Mouse (Mus musculus): ENCODE data around the gene Snrk. TPM values are rescaled to one million over a fixed set of nuclear protein-coding genes. Genes with fewer than 3 reads are reported as not detected.

Snrk gene
- polyA plus RNA-seq, 1 experiment from 2014 or later, result 73.4 TPM

DNA sequence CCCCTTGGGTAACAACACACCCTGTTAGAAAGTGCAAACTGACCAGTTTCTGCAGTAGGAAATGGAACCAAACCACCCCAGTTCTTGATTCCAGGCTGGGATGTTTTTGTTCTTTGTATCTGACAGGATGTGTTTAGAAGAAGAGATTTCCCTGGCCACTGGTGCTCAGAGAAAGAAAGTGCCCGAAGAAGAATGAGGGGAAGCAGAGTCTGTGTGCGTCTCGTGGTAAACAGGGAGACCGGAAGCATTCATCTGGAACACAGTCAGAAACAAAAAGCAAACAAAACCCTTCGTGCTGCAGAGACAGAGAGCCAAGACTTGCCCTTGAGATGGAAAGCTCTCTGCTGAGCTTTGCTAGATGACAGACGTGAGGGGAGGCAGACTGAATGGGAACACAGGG, 32.0 kb upstream of the Snrk start:
- H3K27me3 ChIP-seq (replicated peaks; ENCODE audit: control insufficient read depth, insufficient read depth, low read length), result no peaks in the 10 kb centered on the region
- H3K9me3 ChIP-seq (ENCODE audit: control insufficient read depth, low read length), result no peaks in the 10 kb centered on the region
- peaks cover 4% of the 10 kb centered on the region; the same call in 1 of the 2 replicates for H3K4me1 ChIP-seq (replicated peaks; ENCODE audit: control insufficient read depth, insufficient read depth, low read length)
- H3K4me3 ChIP-seq (replicated peaks; ENCODE audit: low read length), result no peak overlapping the region
- no peak overlapping the region for H3K9ac ChIP-seq (replicated peaks; ENCODE audit: low read depth, low read length)
- no peaks in the 10 kb centered on the region for H3K36me3 ChIP-seq (ENCODE audit: control insufficient read depth, insufficient read depth)
- H3K27ac ChIP-seq (ENCODE audit: low read length), result peak overlapping the region; percentile 6; the same call in 1 of the 2 replicates
- ATAC-seq, result no peak
- WGBS, result 20% methylated on average over 6 of the region's 6 CpGs
- no peak overlapping the region for H3K4me2 ChIP-seq (ENCODE audit: low read length)

DNA sequence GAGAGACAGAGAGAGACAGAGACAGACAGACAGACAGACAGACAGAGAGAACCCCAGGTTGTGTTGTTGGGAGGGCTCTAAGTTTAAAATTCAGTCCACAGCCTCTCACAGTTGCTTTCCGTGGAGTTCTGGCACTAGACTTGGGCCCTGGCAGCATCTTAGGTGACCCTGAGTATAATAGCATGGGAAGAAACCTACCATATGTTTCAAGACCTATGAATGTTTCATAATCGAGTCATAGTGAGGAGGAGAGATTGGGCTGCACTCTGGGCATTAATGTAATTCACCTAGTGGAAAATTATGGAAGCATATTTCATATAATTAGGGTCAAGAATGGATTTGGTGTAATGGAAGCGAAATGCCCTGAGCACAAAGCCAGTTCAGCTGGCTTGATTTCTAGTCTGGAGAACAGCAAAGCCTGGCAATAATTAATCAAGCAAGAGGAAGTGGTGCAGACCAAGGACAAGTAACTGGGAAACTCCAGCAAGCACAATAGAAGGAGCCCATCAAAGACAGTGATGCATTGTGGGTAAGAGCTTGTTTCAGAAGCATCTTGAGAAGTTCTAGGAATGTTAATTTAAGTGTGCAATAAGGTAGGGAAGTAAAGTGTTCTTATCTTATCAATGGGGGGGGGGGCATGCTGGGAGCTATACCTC, 31.4 kb upstream of the Snrk start:
- WGBS, result 68% methylated on average over 3 of the region's 3 CpGs
- Histone ChIP-seq H3K9ac (replicated peaks; ENCODE audit: low read depth, low read length) (no peak overlapping the region), H3K36me3 (ENCODE audit: control insufficient read depth, insufficient read depth) (no peaks in the 10 kb centered on the region), H3K4me1 (replicated peaks; ENCODE audit: control insufficient read depth, insufficient read depth, low read length) (peaks cover 4% of the 10 kb centered on the region; the same call in 1 of the 2 replicates), H3K27me3 (replicated peaks; ENCODE audit: control insufficient read depth, insufficient read depth, low read length) (no peaks in the 10 kb centered on the region), H3K4me2 (ENCODE audit: low read length) (no peak overlapping the region), H3K9me3 (ENCODE audit: control insufficient read depth, low read length) (no peaks in the 10 kb centered on the region), H3K27ac (ENCODE audit: low read length) (no peak overlapping the region), H3K4me3 (replicated peaks; ENCODE audit: low read length) (no peak overlapping the region)
- no peak for ATAC-seq

DNA sequence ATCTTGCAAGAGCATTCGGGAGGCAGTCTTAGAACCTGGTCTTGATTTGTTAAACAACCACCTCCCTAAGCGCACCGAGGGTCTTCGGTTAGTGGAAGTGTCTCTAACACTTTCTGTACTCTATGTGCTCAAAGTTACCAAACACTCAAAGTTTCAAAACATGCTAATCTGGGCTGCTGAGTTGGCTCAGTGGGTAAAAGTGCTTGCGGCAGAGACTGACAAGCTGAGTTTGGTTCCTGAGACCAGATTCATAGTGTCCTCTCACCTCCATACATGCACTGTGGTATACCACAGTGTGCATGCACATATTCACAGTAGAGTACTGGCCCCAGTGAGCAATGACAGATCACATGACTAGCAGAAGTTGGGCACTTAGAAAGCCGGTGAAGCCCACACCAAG, 30.0 kb upstream of the Snrk start:
- H3K9ac ChIP-seq (replicated peaks; ENCODE audit: low read depth, low read length), result no peak overlapping the region
- 87% methylated on average over 6 of the region's 6 CpGs for WGBS

DNA sequence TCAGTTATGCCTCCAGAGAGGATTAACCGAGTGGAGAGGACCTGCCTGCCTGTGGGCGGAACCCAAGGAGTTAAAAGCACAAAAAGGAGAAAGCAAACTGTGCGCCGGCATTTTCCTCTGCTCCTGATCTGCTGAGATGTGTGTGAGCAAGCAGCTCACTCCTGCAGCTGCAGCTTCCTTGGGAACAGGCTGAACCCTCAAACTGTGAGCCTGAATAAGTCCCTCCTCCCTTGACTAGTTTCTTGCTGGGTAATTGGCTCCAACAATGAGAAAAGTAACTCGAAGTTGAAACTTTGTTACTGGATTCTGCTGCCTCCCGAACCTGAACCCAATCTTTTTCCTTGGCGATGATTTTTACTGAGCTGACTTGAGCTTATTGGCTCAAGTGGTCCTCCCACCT, 25.9 kb upstream of the Snrk start:
- H3K27ac ChIP-seq (ENCODE audit: low read length), result no peak overlapping the region
- H3K9me3 ChIP-seq (ENCODE audit: control insufficient read depth, low read length), result no peaks in the 10 kb centered on the region
- no peak overlapping the region for H3K9ac ChIP-seq (replicated peaks; ENCODE audit: low read depth, low read length)
- H3K4me2 ChIP-seq (ENCODE audit: low read length), result no peak overlapping the region
- WGBS, result 31% methylated on average over 7 of the region's 7 CpGs
- peaks cover 4% of the 10 kb centered on the region; the same call in 1 of the 2 replicates for H3K4me1 ChIP-seq (replicated peaks; ENCODE audit: control insufficient read depth, insufficient read depth, low read length)
- no peaks in the 10 kb centered on the region for H3K36me3 ChIP-seq (ENCODE audit: control insufficient read depth, insufficient read depth)
- H3K27me3 ChIP-seq (replicated peaks; ENCODE audit: control insufficient read depth, insufficient read depth, low read length), result no peaks in the 10 kb centered on the region
- H3K4me3 ChIP-seq (replicated peaks; ENCODE audit: low read length), result no peak overlapping the region
- ATAC-seq, result no peak

More for the DNA sequence above, 30.0 kb upstream of the Snrk start:
- H3K27me3 ChIP-seq (replicated peaks; ENCODE audit: control insufficient read depth, insufficient read depth, low read length), result no peaks in the 10 kb centered on the region
- no peak overlapping the region for H3K4me2 ChIP-seq (ENCODE audit: low read length)
- no peaks in the 10 kb centered on the region for H3K9me3 ChIP-seq (ENCODE audit: control insufficient read depth, low read length)
- no peak overlapping the region for H3K4me3 ChIP-seq (replicated peaks; ENCODE audit: low read length)
- H3K36me3 ChIP-seq (ENCODE audit: control insufficient read depth, insufficient read depth), result no peaks in the 10 kb centered on the region
- H3K27ac ChIP-seq (ENCODE audit: low read length), result no peak overlapping the region
- ATAC-seq, result no peak
- H3K4me1 ChIP-seq (replicated peaks; ENCODE audit: control insufficient read depth, insufficient read depth, low read length), result peaks cover 4% of the 10 kb centered on the region; the same call in 1 of the 2 replicates

DNA sequence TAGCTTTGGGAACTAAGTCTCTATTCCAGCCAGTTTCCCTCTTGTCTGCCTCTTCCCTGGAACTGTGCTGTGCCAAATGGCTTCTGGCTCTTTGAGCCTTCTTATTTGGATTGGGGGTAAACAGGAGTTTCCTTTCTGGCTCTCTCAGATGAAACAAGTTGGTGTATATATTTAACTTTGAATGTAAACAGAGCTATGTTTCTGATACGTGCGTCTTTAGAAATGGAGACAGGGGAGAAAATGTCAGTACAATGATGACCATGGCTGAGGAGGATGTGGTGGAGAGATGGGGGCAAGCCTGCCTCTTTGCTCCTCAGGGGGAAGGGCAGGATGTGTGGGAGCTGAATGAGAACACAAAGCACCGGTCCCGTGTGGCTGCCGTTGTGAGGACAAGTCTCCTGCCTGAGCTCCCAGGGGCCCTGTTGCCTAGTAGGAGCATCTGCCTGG, 25.3 kb upstream of the Snrk start:
- Histone ChIP-seq H3K4me1 (replicated peaks; ENCODE audit: control insufficient read depth, insufficient read depth, low read length) (peaks cover 4% of the 10 kb centered on the region; the same call in 1 of the 2 replicates), H3K27me3 (replicated peaks; ENCODE audit: control insufficient read depth, insufficient read depth, low read length) (no peaks in the 10 kb centered on the region), H3K4me3 (replicated peaks; ENCODE audit: low read length) (no peak overlapping the region), H3K36me3 (ENCODE audit: control insufficient read depth, insufficient read depth) (no peaks in the 10 kb centered on the region), H3K27ac (ENCODE audit: low read length) (no peak overlapping the region), H3K9ac (replicated peaks; ENCODE audit: low read depth, low read length) (no peak overlapping the region), H3K9me3 (ENCODE audit: control insufficient read depth, low read length) (no peaks in the 10 kb centered on the region), H3K4me2 (ENCODE audit: low read length) (no peak overlapping the region)
- WGBS, result 65% methylated on average over 5 of the region's 5 CpGs
- no peak for ATAC-seq

DNA sequence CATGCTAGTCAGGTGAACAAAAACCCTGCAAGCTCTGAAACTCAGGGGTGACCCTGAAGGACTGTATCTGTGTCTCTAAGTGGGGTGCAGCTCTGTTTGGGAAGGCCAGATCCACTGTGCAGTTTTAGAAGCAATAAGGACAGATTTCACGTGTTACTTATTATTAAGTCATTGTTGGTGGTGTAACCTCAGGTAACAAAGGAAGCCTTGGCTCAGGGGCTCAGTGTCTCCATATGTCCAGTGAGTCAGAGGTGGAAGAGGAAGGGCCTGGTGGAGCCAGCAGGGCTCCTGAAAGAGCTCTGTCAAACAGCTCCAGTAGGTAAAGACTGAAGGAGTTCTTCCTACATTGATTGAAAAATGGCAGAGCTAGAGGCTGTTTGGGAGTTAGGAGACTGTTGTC, 22.9 kb upstream of the Snrk start:
- Histone ChIP-seq H3K9ac (replicated peaks; ENCODE audit: low read depth, low read length) (no peak overlapping the region), H3K4me1 (replicated peaks; ENCODE audit: control insufficient read depth, insufficient read depth, low read length) (no peaks in the 10 kb centered on the region), H3K4me2 (ENCODE audit: low read length) (no peak overlapping the region), H3K9me3 (ENCODE audit: control insufficient read depth, low read length) (no peaks in the 10 kb centered on the region), H3K36me3 (ENCODE audit: control insufficient read depth, insufficient read depth) (no peaks in the 10 kb centered on the region), H3K27me3 (replicated peaks; ENCODE audit: control insufficient read depth, insufficient read depth, low read length) (no peaks in the 10 kb centered on the region), H3K4me3 (replicated peaks; ENCODE audit: low read length) (no peak overlapping the region), H3K27ac (ENCODE audit: low read length) (no peak overlapping the region)
- WGBS, result 85% methylated on average over 1 of the region's 1 CpGs
- ATAC-seq, result no peak

DNA sequence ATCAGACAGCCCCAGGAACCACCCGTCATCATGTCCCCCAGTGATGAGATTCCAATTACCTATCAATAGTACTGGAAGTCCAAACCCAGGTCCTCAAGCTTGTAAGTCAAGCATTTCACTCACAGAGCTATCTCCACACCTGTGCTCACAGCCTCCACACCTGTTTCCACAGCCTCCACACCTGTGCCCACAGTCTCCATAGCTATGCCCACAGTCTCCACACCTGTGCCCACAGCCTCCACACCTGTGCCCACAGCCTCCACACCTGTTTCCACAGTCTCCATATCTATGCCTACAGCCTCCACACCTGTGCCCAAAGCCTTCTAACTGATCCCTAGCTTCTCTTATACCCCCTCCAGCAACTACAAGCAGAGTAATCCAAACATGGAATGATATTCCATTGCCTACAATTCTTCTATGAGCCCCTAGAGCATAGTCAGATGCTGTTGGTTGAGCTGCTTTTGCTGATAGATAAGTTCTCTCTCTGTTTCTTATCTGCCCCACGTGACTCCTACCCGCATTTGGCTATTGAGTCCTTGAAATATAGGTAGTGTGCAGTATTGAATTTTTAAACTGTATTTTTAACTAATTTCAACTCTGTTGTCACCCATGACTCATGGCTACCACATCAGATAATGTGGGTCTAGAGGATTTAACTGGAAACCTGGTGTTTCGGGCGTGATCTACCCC, 20.1 kb upstream of the Snrk start:
- no peaks in the 10 kb centered on the region for H3K4me1 ChIP-seq (replicated peaks; ENCODE audit: control insufficient read depth, insufficient read depth, low read length)
- WGBS, result 95% methylated on average over 5 of the region's 5 CpGs

DNA sequence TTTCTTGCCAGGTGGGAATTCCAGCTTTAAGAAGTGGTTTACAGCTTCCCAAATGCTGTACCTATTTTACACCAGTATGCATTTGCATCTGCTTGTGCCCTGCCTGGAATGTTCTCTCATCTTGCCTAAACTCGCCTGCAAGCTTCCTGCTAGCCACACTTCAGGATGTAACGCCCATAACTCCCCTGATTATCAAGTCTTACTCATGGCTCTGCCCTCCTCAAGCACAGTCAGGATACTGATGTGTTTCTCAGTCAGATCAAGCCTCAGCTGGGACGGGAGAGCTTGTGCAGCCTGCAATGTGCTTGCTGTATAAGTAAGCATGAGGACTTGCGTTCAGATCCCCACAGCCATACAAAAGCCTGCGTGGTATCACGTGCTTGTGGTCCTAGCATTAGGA, 19.5 kb upstream of the Snrk start:
- Histone ChIP-seq H3K4me3 (replicated peaks; ENCODE audit: low read length) (no peak overlapping the region), H3K9ac (replicated peaks; ENCODE audit: low read depth, low read length) (no peak overlapping the region), H3K9me3 (ENCODE audit: control insufficient read depth, low read length) (no peaks in the 10 kb centered on the region), H3K27me3 (replicated peaks; ENCODE audit: control insufficient read depth, insufficient read depth, low read length) (no peaks in the 10 kb centered on the region), H3K36me3 (ENCODE audit: control insufficient read depth, insufficient read depth) (no peaks in the 10 kb centered on the region), H3K4me2 (ENCODE audit: low read length) (no peak overlapping the region), H3K4me1 (replicated peaks; ENCODE audit: control insufficient read depth, insufficient read depth, low read length) (no peaks in the 10 kb centered on the region), H3K27ac (ENCODE audit: low read length) (no peak overlapping the region)
- no peak for ATAC-seq
- 71% methylated on average over 6 of the region's 6 CpGs for WGBS

More for the DNA sequence above, 20.1 kb upstream of the Snrk start:
- Histone ChIP-seq H3K9me3 (ENCODE audit: control insufficient read depth, low read length) (no peaks in the 10 kb centered on the region), H3K27ac (ENCODE audit: low read length) (no peak overlapping the region), H3K4me2 (ENCODE audit: low read length) (no peak overlapping the region), H3K4me3 (replicated peaks; ENCODE audit: low read length) (no peak overlapping the region), H3K9ac (replicated peaks; ENCODE audit: low read depth, low read length) (no peak overlapping the region), H3K36me3 (ENCODE audit: control insufficient read depth, insufficient read depth) (no peaks in the 10 kb centered on the region), H3K27me3 (replicated peaks; ENCODE audit: control insufficient read depth, insufficient read depth, low read length) (no peaks in the 10 kb centered on the region)
- ATAC-seq, result no peak

DNA sequence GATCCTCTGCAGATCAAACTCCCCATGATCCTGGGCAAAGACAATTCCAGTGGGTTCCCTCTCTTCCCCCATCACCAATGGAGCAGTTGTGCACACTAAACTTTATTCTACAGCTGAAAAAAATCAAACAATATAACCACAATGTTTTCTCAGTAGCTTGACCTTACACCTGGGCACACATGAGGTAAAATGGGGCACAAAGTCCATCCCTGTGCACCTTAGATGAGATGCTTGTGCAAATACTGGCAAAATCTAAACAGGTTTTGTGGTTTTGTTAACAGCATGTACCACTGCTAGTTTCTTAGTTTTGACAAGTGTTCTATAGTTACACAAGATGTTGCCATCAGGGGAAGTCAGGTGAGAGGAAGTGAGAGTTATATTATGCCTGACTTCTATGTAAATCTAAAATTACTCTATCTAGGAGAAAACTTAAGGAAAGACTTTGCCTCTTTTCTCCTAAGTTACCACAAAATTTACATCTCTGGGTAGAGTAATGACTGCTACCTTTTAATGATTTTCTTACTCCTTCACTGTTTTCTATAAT, 16.4 kb upstream of the Snrk start:
- ATAC-seq, result no peak

More for the DNA sequence above, 16.4 kb upstream of the Snrk start:
- no peaks in the 10 kb centered on the region for H3K9me3 ChIP-seq (ENCODE audit: control insufficient read depth, low read length)
- no peak overlapping the region for H3K4me2 ChIP-seq (ENCODE audit: low read length)
- H3K27ac ChIP-seq (ENCODE audit: low read length), result no peak overlapping the region
- no peaks in the 10 kb centered on the region for H3K4me1 ChIP-seq (replicated peaks; ENCODE audit: control insufficient read depth, insufficient read depth, low read length)
- H3K27me3 ChIP-seq (replicated peaks; ENCODE audit: control insufficient read depth, insufficient read depth, low read length), result no peaks in the 10 kb centered on the region
- H3K9ac ChIP-seq (replicated peaks; ENCODE audit: low read depth, low read length), result no peak overlapping the region
- no peak overlapping the region for H3K4me3 ChIP-seq (replicated peaks; ENCODE audit: low read length)
- no peaks in the 10 kb centered on the region for H3K36me3 ChIP-seq (ENCODE audit: control insufficient read depth, insufficient read depth)

Measured in forebrain, embryonic 16.5 days (tissue).